Mouse (Mus musculus): Measurements from ENCODE around the gene Magi2.

Gene Magi2

GRCm38 (mm10) chr5:20362154-20362553 lies 1135.3 kb downstream of the Magi2 start:
- no peak for DNase-seq (ENCODE audit: low read depth, low spot score)

DNA sequence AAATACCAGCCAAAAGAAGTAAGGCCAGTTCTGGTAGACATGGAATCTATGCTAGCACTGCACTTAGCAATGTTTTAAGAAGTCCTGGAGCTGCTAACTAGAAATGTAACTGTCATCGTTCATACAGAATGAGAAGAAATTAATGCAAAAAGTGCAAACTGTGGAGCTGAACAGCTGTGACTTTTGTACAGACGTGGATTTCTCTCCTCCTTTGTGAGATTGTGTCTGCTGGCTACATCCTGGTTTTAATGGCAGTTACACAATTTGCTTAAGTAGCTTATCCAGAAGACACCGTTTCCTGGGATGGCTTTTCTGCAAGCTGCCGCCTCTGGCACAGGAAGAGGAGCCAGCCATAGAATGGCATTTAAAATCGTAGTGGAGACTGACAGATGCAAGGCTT lies 1136.4 kb downstream of the Magi2 start:
- DNase-seq (ENCODE audit: low read depth, low spot score), result no peak

GRCm38 (mm10) chr5:20373586-20373985 lies 1146.8 kb downstream of the Magi2 start:
- DNase-seq (ENCODE audit: low read depth, low spot score), result no peak

- DNase-seq (ENCODE audit: low read depth, low spot score), result no peak
Measured at GRCm38 (mm10) chr5:20378071-20378800, 1151.4 kb downstream of the Magi2 start.

- DNase-seq (ENCODE audit: low read depth, low spot score), result no peak
Measured at GRCm38 (mm10) chr5:20404533-20404932, 1177.7 kb downstream of the Magi2 start.

GRCm38 (mm10) chr5:20406626-20407025 lies 1179.8 kb downstream of the Magi2 start:
- DNase-seq (ENCODE audit: low read depth, low spot score), result no peak

DNA sequence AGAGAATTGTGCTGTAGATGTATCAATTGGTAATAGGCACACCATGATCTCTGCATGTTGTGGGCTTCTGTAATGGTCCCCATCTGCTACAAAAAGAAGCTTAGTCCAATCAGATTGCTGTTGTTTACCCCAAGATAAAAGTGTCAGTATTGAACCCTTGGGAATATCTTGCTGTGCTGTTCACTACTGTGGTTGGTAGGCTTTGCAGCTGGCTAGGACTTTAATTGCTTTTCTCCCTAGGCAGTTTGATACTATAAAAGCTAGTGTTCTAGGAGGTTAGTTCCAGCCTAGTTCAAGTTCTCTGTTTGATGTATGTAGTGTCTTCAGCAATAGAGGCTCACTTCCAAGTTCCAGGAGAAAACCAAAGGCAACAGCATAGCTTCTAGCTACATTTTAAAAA lies 1188.5 kb downstream of the Magi2 start:
- DNase-seq (ENCODE audit: low read depth, low spot score), result no peak

GRCm38 (mm10) chr5:20417348-20417747 lies 1190.5 kb downstream of the Magi2 start:
- no peak for DNase-seq (ENCODE audit: low read depth, low spot score)

DNA sequence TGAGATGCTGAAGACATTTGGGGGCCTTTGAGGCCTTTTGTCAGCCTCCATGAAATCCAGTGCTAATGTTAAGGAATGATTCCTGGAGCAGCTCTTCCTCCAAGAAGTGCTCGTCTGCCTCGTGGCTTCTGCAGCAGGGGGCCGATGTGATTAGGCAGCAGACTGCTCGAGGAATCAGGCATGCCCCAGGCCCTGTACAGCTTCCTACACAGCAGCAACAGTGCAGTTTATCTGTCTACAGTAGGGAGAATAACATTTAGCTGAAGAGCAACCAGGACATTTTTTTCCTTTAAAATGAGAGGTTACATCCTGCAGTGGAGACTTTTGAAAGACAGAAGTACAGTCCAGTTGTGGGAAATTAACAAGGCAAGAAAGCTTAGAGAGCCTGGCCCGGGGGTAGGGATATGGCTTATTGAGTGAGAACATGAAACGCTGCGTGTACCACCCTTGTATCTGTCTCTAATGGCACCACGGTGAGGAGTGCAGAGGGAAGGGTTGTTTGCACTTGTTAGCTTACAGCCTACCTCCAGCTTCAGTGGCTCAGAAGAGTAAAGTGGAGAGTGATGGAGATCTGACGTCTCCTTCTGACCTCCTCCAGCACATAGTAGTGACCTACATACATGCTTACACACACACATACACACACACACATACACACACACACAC lies 1205.4 kb downstream of the Magi2 start:
- DNase-seq (ENCODE audit: low read depth, low spot score), result no peak

GRCm38 (mm10) chr5:20446471-20447174 lies 1219.8 kb downstream of the Magi2 start:
- no peak for DNase-seq (ENCODE audit: low read depth, low spot score)

DNA sequence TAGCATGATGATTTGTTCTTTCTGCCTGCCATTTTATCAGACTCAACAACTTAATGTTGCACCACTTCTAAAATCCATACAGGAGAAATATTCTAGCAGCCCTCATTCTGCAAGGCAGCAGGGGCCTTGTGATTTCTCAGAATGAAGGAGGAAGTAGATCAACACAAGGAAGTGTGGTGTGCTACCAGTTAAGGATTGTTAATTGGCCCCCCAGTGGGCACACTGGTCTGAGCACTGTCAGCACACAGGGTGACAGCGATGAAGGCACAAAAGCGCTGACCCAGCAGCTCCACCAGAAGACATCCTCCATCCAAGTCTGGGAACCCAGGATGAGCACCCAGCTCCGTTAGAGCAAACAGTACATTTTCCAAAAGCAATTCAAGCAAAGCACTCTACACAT lies 1229.3 kb downstream of the Magi2 start:
- no peak for DNase-seq (ENCODE audit: low read depth, low spot score)

DNA sequence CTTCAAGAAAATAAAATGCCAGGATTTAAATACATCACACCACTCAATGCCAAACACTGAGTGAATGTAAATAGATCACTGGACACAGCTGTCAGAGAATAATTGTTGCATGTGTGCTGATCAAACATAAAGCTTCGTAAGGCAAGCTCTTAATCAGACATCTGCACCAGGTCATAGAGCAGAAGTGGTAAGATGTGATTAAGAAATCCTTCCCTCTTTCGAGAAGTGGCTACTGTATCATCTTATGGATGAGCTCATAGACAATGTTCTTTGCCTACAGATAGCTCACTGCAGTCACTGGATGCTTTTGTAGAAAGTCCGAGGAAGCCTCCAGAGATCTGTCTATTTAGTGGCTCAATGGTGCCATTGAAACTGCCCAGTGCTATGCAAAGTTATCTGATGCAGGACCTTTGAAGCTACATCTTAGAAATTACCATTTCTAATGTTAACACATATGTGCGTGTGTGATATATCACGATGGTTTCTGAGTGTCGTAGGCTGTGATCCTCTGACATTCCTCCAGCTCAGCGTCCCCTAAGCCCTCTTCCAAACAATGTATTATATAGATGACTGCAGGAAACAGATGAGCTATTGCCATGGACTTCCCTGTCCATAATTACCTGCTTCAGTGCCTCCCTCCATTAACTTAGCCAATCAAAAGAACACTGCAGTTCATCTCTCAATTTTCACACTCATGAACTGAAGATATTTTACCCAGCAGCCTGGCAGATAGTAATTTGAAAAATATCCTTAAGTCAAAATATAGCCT lies 1231.1 kb downstream of the Magi2 start:
- no peak for DNase-seq (ENCODE audit: low read depth, low spot score)

DNA sequence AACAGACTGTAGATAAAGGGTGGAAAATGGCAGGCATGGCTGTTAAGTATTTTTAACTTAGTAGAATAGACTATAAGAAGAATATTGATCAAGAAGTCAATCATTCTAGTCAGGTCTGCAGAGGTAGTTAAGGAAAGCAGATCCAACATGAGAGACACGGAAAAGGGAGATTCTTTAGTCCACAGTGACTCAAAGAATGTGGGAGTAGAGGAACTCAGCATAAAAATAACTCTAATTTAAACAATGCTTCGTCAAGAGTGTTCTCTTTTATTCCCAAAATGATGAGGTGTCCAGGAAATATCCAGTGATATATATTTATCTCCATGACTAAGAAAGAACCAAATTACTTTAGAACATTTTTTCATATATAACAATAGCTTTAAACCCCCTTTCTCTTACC lies 1234.9 kb downstream of the Magi2 start:
- no peak for DNase-seq (ENCODE audit: low read depth, low spot score)

DNA sequence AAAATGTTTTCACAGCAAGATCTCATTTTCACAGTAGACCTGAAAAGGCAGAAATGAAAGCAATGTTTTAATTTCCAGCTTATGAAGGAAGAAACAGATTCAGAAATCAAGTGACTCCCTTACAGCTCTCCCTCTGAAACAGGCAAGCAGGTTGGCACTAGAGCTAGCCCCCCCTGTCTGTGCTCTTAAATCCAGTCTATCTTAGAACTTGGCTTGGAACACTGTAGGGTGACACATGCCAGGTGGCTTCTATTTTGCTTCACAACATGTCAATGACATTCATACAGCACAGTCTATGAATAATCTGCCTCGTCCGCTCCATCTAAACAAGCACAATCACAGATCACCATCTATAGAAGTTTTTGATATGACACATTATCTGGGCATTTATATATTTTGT lies 1235.5 kb downstream of the Magi2 start:
- DNase-seq (ENCODE audit: low read depth, low spot score), result no peak

DNA sequence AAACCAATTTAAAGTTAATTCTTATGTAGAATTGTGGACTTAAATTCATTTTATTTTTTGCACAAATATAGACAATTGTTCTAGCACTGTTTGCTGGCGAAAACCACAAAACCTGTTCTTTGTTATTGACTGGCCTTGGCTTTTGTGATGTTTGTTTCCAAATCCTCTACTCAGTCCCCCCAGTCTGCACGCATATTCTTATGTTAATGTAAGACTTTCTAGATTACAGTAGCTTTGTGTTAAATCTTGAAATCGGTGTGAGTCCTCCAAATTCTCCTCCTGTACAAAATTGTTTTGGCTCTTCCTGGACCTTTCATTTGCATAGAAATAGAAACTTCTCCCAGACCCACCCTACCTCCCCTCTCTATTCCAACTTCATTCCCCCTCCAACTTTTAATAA lies 1242.9 kb downstream of the Magi2 start:
- no peak for DNase-seq (ENCODE audit: low read depth, low spot score)

- DNase-seq (ENCODE audit: low read depth, low spot score), result no peak
Measured at GRCm38 (mm10) chr5:20470466-20470865, 1243.6 kb downstream of the Magi2 start.

DNA sequence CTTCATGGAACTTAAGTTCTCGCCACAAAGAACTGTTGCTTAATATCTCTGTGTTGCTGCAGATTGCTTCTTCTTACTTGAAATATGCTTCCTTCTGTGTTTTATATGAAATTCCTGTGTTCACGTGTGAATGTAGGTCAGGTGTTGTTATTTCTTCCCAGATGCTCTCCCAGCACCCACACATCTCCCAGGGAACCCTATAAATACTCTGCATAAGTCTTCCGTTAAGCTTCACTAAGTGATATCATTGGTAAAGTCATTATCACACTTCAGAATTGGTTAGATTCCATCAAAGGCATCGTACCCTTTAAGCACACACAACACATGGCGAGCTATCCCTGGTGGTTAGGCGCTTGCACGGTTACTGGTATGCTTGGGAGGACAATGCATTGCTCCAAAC lies 1257.7 kb downstream of the Magi2 start:
- DNase-seq (ENCODE audit: low read depth, low spot score), result no peak

- DNase-seq (ENCODE audit: low read depth, low spot score), result no peak
Measured at GRCm38 (mm10) chr5:20491911-20492310, 1265.1 kb downstream of the Magi2 start.

- DNase-seq (ENCODE audit: low read depth, low spot score), result no peak
Measured at GRCm38 (mm10) chr5:20492679-20493078, 1265.8 kb downstream of the Magi2 start.

DNA sequence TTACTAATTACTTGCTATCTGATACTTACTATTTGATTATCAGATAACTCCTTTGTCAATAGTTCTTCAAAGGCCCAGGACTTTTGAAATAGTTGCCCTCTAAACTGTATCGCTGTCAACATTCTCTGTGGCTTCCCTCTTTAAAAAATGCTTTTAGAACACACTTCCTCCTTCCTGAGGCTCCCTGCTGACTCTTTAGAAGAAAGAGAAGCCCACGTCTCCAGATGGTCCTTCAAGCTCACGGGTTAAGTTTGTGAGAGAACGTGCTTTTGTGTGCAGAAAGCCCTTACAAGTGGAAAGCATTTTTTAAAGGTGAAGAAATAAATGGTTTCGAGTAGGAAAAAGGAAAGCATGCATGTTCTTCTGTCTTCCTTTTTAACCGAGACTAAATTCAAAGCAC lies 1267.2 kb downstream of the Magi2 start:
- no peak for DNase-seq (ENCODE audit: low read depth, low spot score)

DNA sequence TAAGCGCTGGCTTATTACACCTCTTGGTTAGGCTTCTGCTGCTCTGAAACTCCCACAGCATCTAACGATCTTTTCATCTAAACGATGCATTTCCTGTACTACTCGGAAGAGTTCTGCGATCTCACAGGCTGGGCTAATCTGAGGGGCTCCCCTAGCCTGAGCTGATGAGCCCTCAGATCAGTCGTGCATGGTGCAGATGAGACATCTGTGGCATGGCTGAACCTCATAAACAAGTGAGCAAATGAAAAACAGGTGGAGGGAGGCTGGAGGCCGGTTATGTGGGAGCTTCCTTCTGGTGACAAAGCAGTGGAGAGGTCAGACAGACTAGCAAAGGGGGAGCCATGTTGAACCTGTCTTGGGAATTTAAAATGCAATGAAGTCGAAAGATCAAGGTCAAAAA lies 1270.1 kb downstream of the Magi2 start:
- no peak for DNase-seq (ENCODE audit: low read depth, low spot score)

DNA sequence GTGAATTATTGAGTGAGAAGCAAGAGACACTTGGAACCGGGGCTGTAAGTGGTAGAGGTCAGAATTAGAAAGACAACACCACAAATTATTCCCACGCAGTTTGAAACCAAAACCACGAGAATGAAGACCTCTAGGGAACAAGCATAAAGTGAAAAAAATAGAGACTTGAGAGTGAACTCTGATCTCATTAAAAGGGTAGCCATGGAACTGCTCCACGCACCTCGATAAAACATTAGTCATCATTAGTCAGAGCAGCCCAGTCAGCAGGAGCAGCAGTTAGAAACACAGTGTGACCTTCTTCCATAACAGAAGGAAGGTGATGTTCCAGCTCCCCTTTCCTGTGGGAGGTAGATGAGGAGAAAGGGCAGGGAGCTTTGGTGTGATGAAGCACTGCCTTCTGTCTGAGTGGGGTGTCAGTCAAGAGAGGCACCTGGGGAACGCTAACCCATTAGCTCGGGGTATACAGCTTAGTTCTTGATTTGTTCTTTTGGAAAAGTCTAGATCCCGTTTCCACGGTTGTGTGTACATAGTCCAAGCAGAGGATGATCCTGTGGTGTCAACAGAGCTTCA lies 1272.3 kb downstream of the Magi2 start:
- no peak for DNase-seq (ENCODE audit: low read depth, low spot score)

Data from c-Kit-negative CD71-positive TER-119-positive erythroid progenitor cells, embryonic 14.5 days (primary cell).